Mouse (Mus musculus) heart, postnatal 0 days (tissue): ENCODE measurements around the gene Ncam1.

Experiments
- CTCF ChIP-seq: IDR thresholded peaks from 2 replicates; pipeline ENCODE4 v1.5.1; 2016; ENCODE audit warnings: antibody characterized with exemption, control low read depth, low read depth
- EP300 ChIP-seq: IDR thresholded peaks from 2 replicates; pipeline ENCODE4 v1.6.1; 2016; ENCODE audit warnings: antibody characterized with exemption, low read depth

- no peak for TF ChIP-seq EP300
- TF ChIP-seq CTCF = no peak
Observed at GRCm38 (mm10) chr9:49509628-49510027, 289.1 kb downstream of the Ncam1 start.
